In the genomic region with DNA sequence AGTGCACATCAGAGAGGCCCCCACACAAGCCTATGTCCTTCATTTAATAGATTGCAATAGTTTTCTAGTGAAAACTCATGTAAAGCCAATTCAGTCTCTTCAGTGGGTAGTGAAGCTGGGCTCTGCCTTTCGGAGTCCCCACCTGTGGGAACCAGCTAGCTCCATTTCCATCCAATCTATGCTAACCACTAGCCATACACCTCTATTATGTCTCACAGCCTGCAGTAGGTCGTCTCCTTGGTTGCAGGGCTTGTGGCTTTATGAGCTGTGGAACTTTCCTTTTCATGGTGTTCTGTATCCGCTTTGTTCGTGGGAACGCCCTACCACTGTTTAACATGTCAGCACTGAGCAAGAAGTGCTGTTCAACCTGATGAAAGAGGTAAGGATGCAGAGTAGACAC, we compare ENCODE assay signal across 28 mouse cellular contexts. TPM values are rescaled to one million over a fixed set of nuclear protein-coding genes. Genes with fewer than 3 reads are reported as not detected.
DNase-seq lines count a peak whose midpoint lies in the region; ATAC-seq and TF ChIP-seq lines count a peak whose summit lies in the region.
"Had no signal": no experiment of that assay in that cellular context is flagged by ENCODE, and none has a peak within 500 bp of the region (broad histone marks: within the 10 kb centered on the region; RNA-seq: fewer than 3 reads in every experiment).

A gene (plus strand): TSS at position 301 of the 400 bp plus-strand sequence.

- no peaks in the 10 kb centered on the region for H3K4me1 ChIP-seq in testis, adult 2 months (ENCODE audit: control insufficient read depth, insufficient read depth, low read length)

- no peak for TF ChIP-seq CTCF in testis, adult 2 months (IDR thresholded peaks at IDR 0.05; ENCODE audit: control insufficient read depth, insufficient read depth, insufficient replicate concordance, low read depth, low read length)

- ATAC-seq in megakaryocyte, adult 5-6 weeks (ENCODE audit: poor library complexity, severe bottlenecking): no peak
- ATAC-seq: activated CD4-positive, CD25-positive, alpha-beta regulatory T cell, adult 4 months; CD4-positive, CD25-positive, alpha-beta regulatory T cell, adult 4 months; Patski had no signal

- H3K4me3 ChIP-seq in testis, adult 2 months (ENCODE audit: control insufficient read depth, low read depth, low read length): peak within 1 kb of the TSS; percentile 88

- H3K27me3 ChIP-seq in testis, adult 2 months (ENCODE audit: control insufficient read depth, insufficient read depth, low read length): no peaks in the 10 kb centered on the region
- H3K27me3 ChIP-seq: CH12.LX, Patski had no signal

- H3K27ac ChIP-seq in testis, adult 2 months (ENCODE audit: control insufficient read depth, insufficient read depth, low read depth, low read length): peak within 1 kb of the TSS; percentile 31; the same call in 1 of the 2 replicates

- no peak for TF ChIP-seq POLR2A in testis, adult 2 months (IDR thresholded peaks at IDR 0.05; ENCODE audit: control insufficient read depth, low read depth, low read length)

- H3K36me3 ChIP-seq in testis, adult 2 months (ENCODE audit: control insufficient read depth, insufficient read depth, low read length): no peaks in the 10 kb centered on the region; the same call in 1 of the 2 replicates

- no peak for DNase-seq in testis, postnatal 14 days (ENCODE audit: low spot score)
- DNase-seq in R1 (ENCODE audit: low read depth, low spot score) (peak; percentile 10), ZHBTc4 (ENCODE audit: low read depth, low spot score) (peak; percentile 29)
- DNase-seq in thymus, postnatal 36 days: no peak
- DNase-seq: adrenal gland, adult 2 months; adrenal gland, adult 8-10 months; adrenal gland, postnatal 10 days; adrenal gland, postnatal 14 days; adrenal gland, postnatal 25 days; adrenal gland, postnatal 36 days; B cell, adult 2 months; cerebellum, adult 11 months; cerebellum, adult 11-12 months; cerebellum, adult 18-20 months; cerebellum, adult 2 months; cerebellum, adult 8-10 months had no signal

RNA-seq across cellular contexts. Expression of the gene that starts here (rescaled TPM):
- polyA plus RNA-seq in testis, adult 2 months (2012; rRNA removed): 40.2 and 44.3 TPM in 2 replicates
- total RNA-seq in megakaryocyte, adult 5-6 weeks (2015): not detected in 2 replicates
- total RNA-seq in megakaryocyte, adult 5-6 weeks (2017): not detected in 2 replicates
- total RNA-seq: adrenal gland, adult 18-20 months; adrenal gland, adult 2 months; adrenal gland, adult 8-10 months; adrenal gland, postnatal 10 days; adrenal gland, postnatal 14 days; adrenal gland, postnatal 25 days; adrenal gland, postnatal 36 days; adrenal gland, postnatal 4 days; CH12.LX; ES-E14; G1E; MEL had no signal
- polyA plus RNA-seq: activated CD4-positive, CD25-positive, alpha-beta regulatory T cell, adult 4 months; adrenal gland, adult 2 months; C2C12; CD4-positive, CD25-positive, alpha-beta regulatory T cell, adult 4 months; cerebellum, adult 2 months; G1E; Patski had no signal

Comparison
In these comparisons a context has a peak if more than half of its experiments do, and no peak if none do; other contexts are left out.
1. DNase-seq: peak in R1 (single experiment) and ZHBTc4 (single experiment); none in testis, postnatal 14 days (single experiment) and thymus, postnatal 36 days (0 of 2).